Mouse (Mus musculus) liver, postnatal 0 days (tissue): Measurements from ENCODE around the gene Olfr870.

Experiments used
- CTCF ChIP-seq: sonication (generic); IDR thresholded peaks from 2 replicates; pipeline ENCODE4 v1.5.1; 2016; ENCODE audit warnings: antibody characterized with exemption, low read depth
- EP300 ChIP-seq: IDR thresholded peaks from 2 replicates; pipeline ENCODE4 v1.6.1; 2016; ENCODE audit warnings: antibody characterized with exemption, low read depth, mild to moderate bottlenecking

DNA sequence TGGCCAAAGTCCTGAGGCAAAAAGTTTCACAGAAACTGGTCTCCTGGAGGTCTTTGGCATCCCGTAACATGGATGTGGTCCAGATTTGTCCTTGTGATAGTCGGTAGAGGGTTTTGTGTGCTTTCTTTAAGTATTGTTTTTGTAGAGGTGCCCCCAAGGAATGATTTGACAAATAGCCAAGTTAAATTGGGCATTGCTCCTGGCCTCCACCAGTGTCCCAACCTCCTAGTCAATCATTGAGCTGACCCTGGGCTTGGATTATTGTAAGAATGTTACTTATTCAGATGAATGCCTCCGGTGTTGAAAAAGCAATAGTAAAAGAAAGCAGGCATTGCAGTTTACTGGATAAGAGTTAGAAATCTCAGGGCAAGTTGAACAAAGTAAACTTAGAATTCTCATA is 24.2 kb downstream of the Olfr870 start:
- TF ChIP-seq CTCF = no peak
- no peak for TF ChIP-seq EP300
